Mouse (Mus musculus) ES-E14 (cell line): ENCODE data around the gene Tenm3.

ENCODE experiments used
- CHD2 ChIP-seq: IDR thresholded peaks from 2 replicates; pipeline ENCODE4 v1.6.1; 2014; ENCODE audit warnings: mild to moderate bottlenecking, low read depth, low read length, inconsistent platforms
- HCFC1 ChIP-seq: IDR thresholded peaks from 2 replicates; pipeline ENCODE4 v1.6.1; 2012; ENCODE audit warnings: low read length, inconsistent platforms, borderline replicate concordance; ENCODE audit not compliant: insufficient read depth
- MAFK ChIP-seq: IDR thresholded peaks from 2 replicates; pipeline ENCODE4 v1.6.1; 2014; ENCODE audit warnings: mild to moderate bottlenecking, low read depth, low read length, inconsistent platforms; ENCODE audit not compliant: insufficient read depth
- ZC3H11A ChIP-seq: IDR thresholded peaks from 2 replicates; pipeline ENCODE4 v1.6.1; 2012; ENCODE audit warnings: low read depth, mild to moderate bottlenecking, inconsistent platforms, low read length, borderline replicate concordance
- ZNF384 ChIP-seq: IDR thresholded peaks from 2 replicates; pipeline ENCODE4 v1.6.1; 2012; ENCODE audit warnings: low read depth, low read length, inconsistent platforms

DNA sequence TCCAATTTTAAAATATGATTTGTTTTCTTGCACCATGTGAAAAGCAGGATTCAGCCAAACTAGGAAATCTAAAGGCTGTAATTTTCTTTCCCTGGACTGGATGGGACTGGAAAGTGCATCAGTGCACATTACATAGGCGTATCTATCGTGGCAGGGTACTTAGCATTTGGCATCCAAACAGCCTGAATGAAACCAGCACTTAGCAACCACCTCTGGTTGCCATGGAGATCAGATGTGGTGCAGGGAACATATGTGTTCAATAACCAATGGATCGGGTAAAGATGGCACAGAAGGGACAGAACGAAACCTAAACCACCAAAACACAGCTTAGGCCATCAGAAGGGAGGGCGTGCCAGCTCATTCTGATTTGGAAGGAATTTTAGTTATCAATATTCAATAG, 376.1 kb downstream of the Tenm3 start:
- no peak for TF ChIP-seq CHD2
- no peak for TF ChIP-seq MAFK
- no peak for TF ChIP-seq ZNF384
- no peak for TF ChIP-seq ZC3H11A
- TF ChIP-seq HCFC1: no peak
